Mouse (Mus musculus) C2C12 (cell line): ENCODE results near the gene Fto. TPM values are rescaled to one million over a fixed set of nuclear protein-coding genes. Genes with fewer than 3 reads are reported as not detected.

Experiments
- H3K27me3 ChIP-seq: one replicate; pipeline ENCODE4 v1.6.1; 2011; ENCODE audit not compliant: control insufficient read depth, insufficient read depth, insufficient read length
- H3K36me3 ChIP-seq: one replicate; pipeline ENCODE4 v1.6.1; 2011; ENCODE audit not compliant: control insufficient read depth, insufficient read depth
- H3K4me3 ChIP-seq: one replicate; pipeline ENCODE4 v1.5.1; 2011; ENCODE audit warnings: mild to moderate bottlenecking, control low read depth; ENCODE audit not compliant: poor library complexity, insufficient read depth, severe bottlenecking
- H3K79me2 ChIP-seq: one replicate; pipeline ENCODE4 v1.6.1; 2011; ENCODE audit not compliant: control insufficient read depth, insufficient read depth
- H3K79me3 ChIP-seq: one replicate; pipeline ENCODE4 v1.6.1; 2011; ENCODE audit warnings: low read depth, control low read depth
- H3ac ChIP-seq: one replicate; pipeline ENCODE3; 2011; ENCODE audit warnings: low read depth; ENCODE audit not compliant: control insufficient read depth, insufficient read length
- CEBPB ChIP-seq: IDR thresholded peaks from one replicate; pipeline ENCODE4 v1.6.1; 2011; ENCODE audit warnings: low read depth, mild to moderate bottlenecking, control low read depth, moderate library complexity
- CTCF ChIP-seq: IDR thresholded peaks from one replicate; pipeline ENCODE4 v1.5.1; 2011; ENCODE audit not compliant: control insufficient read depth, insufficient read depth, insufficient read length
- FOSL1 ChIP-seq: IDR thresholded peaks from one replicate; pipeline ENCODE4 v1.8.0; 2011; ENCODE audit warnings: mild to moderate bottlenecking, low read length; ENCODE audit not compliant: poor library complexity, insufficient read depth, severe bottlenecking
- MAX ChIP-seq: IDR thresholded peaks from one replicate; pipeline ENCODE4 v1.6.1; 2011; ENCODE audit warnings: mild to moderate bottlenecking, control low read depth
- MYOD1 ChIP-seq: IDR thresholded peaks from one replicate; pipeline ENCODE4 v1.6.1; 2011; ENCODE audit warnings: low read depth; ENCODE audit not compliant: control insufficient read depth, insufficient read length
- MYOG ChIP-seq: IDR thresholded peaks from one replicate; pipeline ENCODE4 v1.6.1; 2011; ENCODE audit not compliant: control insufficient read depth, insufficient read length; ENCODE audit errors: extremely low read depth
- USF1 ChIP-seq: IDR thresholded peaks from one replicate; pipeline ENCODE4 v1.6.1; 2011; ENCODE audit warnings: low read depth, mild to moderate bottlenecking, control low read depth, moderate library complexity
- polyA plus RNA-seq: library from polyadenylated mRNA; unstranded; fragments of >200 nt; fragmentation: generic; extraction: Trizol; gene quantifications from one replicate; pipeline ENCODE4 v1.2.1, GENCODE M21; 2012; ENCODE audit warnings: missing spikeins

Fto gene
- polyA plus RNA-seq, 1 experiment, result 39.1 TPM

DNA sequence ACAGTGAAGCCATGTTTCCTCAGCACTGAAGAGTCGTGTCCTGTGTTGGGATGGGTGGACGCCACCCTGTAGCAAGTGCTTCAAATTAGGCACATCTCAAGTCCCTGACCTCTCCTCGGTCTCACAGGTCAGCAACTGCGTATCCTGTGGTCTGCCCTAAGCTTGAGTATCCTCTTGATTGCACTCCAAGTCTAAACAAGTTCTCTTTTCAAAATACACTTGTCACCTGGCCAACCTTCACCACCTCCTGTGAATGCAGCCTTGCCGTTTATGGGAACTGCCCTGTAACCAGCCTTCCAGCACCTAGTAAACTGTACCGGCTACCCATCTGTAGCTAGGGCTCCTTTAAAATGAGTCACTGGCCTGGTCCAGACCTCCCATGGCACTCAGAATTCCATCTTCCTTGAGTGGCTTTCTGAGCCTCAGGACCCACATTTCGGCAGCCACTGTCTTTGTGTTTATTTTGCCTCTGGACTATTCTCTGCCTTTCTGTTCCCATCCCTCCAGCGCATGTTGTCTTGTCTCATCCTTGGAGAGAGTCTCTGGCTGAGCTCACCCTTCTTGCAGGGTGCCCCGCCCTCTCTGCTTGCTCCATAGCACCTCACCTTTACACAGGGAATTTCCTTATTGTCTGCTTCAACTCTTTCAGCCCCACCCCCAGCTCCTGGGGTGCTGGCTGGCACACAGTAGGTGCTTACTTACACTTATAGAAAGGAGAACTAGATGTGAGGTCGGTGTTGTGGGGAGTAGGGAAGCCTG lies 181.4 kb downstream of the Fto start:
- TF ChIP-seq USF1 (no peak), CTCF (no peak), CEBPB (no peak), FOSL1 (no peak), MAX (no peak), MYOD1 (no peak), MYOG (no peak)
- Histone ChIP-seq H3K36me3 (no peaks in the 10 kb centered on the region), H3K79me2 (no peaks in the 10 kb centered on the region), H3K79me3 (no peaks in the 10 kb centered on the region), H3K4me3 (no peak overlapping the region), H3ac (no peak overlapping the region), H3K27me3 (no peaks in the 10 kb centered on the region)

DNA sequence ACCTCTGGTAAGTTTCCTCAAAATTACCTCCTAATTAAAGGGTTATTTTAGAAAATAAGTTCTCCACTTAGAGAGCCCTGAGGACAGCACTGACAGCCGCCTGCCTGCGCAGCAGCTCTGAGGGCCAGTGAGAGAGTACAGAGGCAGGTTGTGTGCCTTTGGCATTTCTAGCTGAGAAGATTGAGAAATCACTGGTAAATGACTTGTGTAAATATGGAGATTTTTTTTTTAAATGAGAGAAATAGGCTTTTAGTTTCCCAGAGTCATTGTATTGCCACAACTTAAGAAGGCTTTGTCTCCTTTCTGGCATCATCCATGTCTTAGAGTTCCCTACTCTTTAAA lies 181.9 kb downstream of the Fto start:
- no peaks in the 10 kb centered on the region for H3K79me3 ChIP-seq
- H3K79me2 ChIP-seq, result no peaks in the 10 kb centered on the region
- H3K4me3 ChIP-seq, result no peak overlapping the region
- TF ChIP-seq USF1 (no peak), MYOD1 (no peak), CEBPB (no peak), MYOG (no peak), CTCF (no peak), MAX (no peak), FOSL1 (no peak)
- no peaks in the 10 kb centered on the region for H3K27me3 ChIP-seq
- no peak overlapping the region for H3ac ChIP-seq
- H3K36me3 ChIP-seq, result no peaks in the 10 kb centered on the region

DNA sequence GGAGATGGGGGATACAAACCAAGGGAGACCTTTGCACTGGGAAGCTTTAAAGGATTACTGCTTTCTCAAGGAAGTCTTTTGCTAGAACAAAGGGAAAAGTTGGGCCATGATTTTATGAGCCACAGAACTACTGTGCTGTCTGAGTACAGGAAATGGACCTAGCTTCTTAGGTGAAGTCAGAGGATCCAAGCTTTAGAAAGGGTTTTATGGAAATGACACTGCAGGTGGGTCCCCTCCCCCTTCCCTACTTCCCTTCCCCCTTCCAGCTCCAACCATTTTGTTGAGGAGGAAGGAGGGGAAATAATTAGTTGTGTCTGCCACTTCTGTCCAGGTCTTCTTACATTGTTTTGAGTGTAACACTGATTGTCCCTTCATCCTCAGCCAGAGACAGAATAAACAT lies 182.7 kb downstream of the Fto start:
- H3K79me3 ChIP-seq, result no peaks in the 10 kb centered on the region
- H3K27me3 ChIP-seq, result no peaks in the 10 kb centered on the region
- H3K4me3 ChIP-seq, result no peak overlapping the region

DNA sequence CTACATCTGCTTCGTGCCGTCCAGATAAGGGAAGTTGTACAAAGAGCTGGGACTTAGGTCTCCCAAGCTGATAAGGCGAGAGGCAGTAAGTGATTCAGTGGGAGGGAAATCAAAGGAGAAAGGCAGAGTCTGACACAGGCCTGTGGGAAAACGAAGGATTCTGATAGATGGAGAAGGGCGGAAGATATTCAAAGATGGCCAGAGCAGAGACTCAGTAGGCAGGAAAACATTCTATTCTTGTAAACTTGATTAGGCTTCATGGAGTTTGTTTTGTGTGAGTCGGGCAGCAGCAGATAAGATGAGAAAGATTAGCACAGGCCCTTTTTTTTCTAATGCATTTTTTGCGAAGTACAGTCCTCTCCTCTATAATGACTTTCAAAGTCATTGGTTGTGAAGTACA lies 183.6 kb downstream of the Fto start:
- no peaks in the 10 kb centered on the region for H3K79me3 ChIP-seq
- no peaks in the 10 kb centered on the region for H3K27me3 ChIP-seq
- H3K4me3 ChIP-seq, result no peak overlapping the region
- no peaks in the 10 kb centered on the region for H3K36me3 ChIP-seq
- no peak overlapping the region for H3ac ChIP-seq
- H3K79me2 ChIP-seq, result no peaks in the 10 kb centered on the region
- TF ChIP-seq USF1, result no peak
- no peak for TF ChIP-seq CEBPB
- no peak for TF ChIP-seq FOSL1
- no peak for TF ChIP-seq MYOD1
- no peak for TF ChIP-seq MYOG

More for the DNA sequence above, 182.7 kb downstream of the Fto start:
- Histone ChIP-seq H3ac (no peak overlapping the region), H3K36me3 (no peaks in the 10 kb centered on the region), H3K79me2 (no peaks in the 10 kb centered on the region)
- TF ChIP-seq CEBPB (no peak), MYOD1 (no peak), USF1 (no peak), MYOG (no peak), MAX (no peak), CTCF (no peak)

DNA sequence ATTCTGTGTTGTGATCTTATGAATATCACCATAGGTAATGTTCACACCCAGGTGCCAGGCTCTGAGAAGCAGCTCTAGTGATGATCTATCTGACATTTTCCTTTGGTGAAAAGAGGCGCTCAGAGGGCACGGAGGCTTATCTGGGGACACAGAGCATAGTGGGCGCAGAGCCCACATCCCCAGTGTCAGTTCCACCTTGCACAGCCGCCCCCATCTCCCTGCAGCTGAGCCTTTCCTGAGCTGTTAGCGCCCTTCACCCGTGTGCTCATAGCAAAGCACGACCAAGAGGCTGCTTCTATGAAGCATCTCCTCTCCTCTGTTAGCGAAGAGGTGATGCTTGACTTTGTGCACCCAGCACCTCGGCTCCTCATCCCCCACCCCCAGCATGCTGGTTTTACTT lies 185.3 kb downstream of the Fto start:
- no peaks in the 10 kb centered on the region for H3K79me3 ChIP-seq
- H3K4me3 ChIP-seq, result no peak overlapping the region
- H3K36me3 ChIP-seq, result no peaks in the 10 kb centered on the region
- H3K79me2 ChIP-seq, result no peaks in the 10 kb centered on the region
- H3ac ChIP-seq, result no peak overlapping the region
- TF ChIP-seq CTCF (no peak), MYOG (no peak), CEBPB (no peak), USF1 (no peak), FOSL1 (no peak), MYOD1 (no peak), MAX (no peak)
- H3K27me3 ChIP-seq, result no peaks in the 10 kb centered on the region

DNA sequence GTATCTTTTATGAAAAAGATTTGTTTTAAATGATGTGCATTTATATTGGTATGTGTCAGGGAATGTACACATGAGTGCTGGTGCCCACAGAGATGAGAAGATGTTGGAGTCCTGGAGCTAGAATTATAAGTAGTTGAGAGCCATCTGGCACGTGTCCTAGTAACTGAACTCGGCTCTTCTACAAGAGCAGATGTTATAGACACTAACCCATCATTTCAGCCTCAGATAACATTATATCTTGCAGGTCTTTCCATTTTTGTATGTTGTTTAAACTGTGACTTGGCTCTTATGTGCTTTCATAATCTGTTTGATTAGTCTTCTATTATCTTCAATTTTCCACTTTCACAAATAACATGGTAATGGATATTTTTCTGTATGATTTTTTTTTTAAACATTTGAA lies 186.0 kb downstream of the Fto start:
- H3ac ChIP-seq, result no peak overlapping the region
- TF ChIP-seq CTCF (no peak), USF1 (no peak), MAX (no peak), MYOG (no peak), CEBPB (no peak), MYOD1 (no peak), FOSL1 (no peak)
- no peaks in the 10 kb centered on the region for H3K36me3 ChIP-seq
- no peaks in the 10 kb centered on the region for H3K79me2 ChIP-seq
- H3K27me3 ChIP-seq, result no peaks in the 10 kb centered on the region
- H3K4me3 ChIP-seq, result no peak overlapping the region
- H3K79me3 ChIP-seq, result no peaks in the 10 kb centered on the region
